Mouse (Mus musculus) T-helper 1 cell (primary cell): ENCODE measurements around the gene Btbd35f18.

Experiments
- in situ Hi-C: fragments of 300-600 bp; cut with MboI, MseI; formaldehyde crosslinking; loops from one replicate; pipeline ENCODE4 v1.15.1; 2025; ENCODE audit warnings: high pct_unique_total_duplicates

Gene Btbd35f18

GRCm38 (mm10) chrX:3699933-3700332, at the start of gene Btbd35f18:
TSS of gene Btbd35f18 (plus strand) at chrX:3700233.
- in situ Hi-C loops: loop anchor here (25.0 kb wide), 1 partner anchor 1662 kb away; no protein-coding TSS in a partner anchor
